Mouse (Mus musculus) embryonic facial prominence, embryonic 15.5 days (tissue): ENCODE measurements at regions not wholly inside any gene's neighbourhood (a gene's known extent, or its start where the extent isn't known, plus 50 kb on each side); places are given as distances from the start of the nearest gene placed in this dataset.

ENCODE experiments used
- ATAC-seq: fragments of 200-750 bp; cut with Nextera tagmentation; 2 replicates; pipeline ENCODE4 v1.8.0; 2017; ENCODE audit warnings: low read depth, moderate TSS enrichment; ENCODE audit not compliant: insufficient number of reproducible peaks, low FRiP score, low TSS enrichment
- H3K27ac ChIP-seq: fragments of 300-500 bp; sonication (generic); replicated peaks from 2 replicates; pipeline ENCODE4 v1.5.1; 2015; ENCODE audit warnings: mild to moderate bottlenecking, inconsistent platforms
- H3K27me3 ChIP-seq: fragments of 300-500 bp; sonication (generic); 2 replicates; pipeline ENCODE4 v1.6.1; 2015; ENCODE audit warnings: inconsistent platforms
- H3K36me3 ChIP-seq: fragments of 300-500 bp; sonication (generic); 2 replicates; pipeline ENCODE4 v1.6.1; 2015; ENCODE audit warnings: mild to moderate bottlenecking, inconsistent platforms
- H3K4me1 ChIP-seq: fragments of 300-500 bp; sonication (generic); 2 replicates; pipeline ENCODE4 v1.6.1; 2015; ENCODE audit warnings: inconsistent platforms
- H3K4me2 ChIP-seq: fragments of 300-500 bp; sonication (generic); replicated peaks from 2 replicates; pipeline ENCODE4 v1.6.1; 2015; ENCODE audit warnings: mild to moderate bottlenecking, inconsistent platforms
- H3K4me3 ChIP-seq: fragments of 300-500 bp; sonication (generic); replicated peaks from 2 replicates; pipeline ENCODE4 v1.5.1; 2015; ENCODE audit warnings: mild to moderate bottlenecking, inconsistent platforms
- H3K9ac ChIP-seq: fragments of 300-500 bp; sonication (generic); 2 replicates; pipeline ENCODE4 v1.6.1; 2015; ENCODE audit warnings: inconsistent platforms
- H3K9me3 ChIP-seq: fragments of 300-500 bp; sonication (generic); replicated peaks from 2 replicates; pipeline ENCODE4 v1.6.1; 2016; ENCODE audit warnings: inconsistent platforms
- WGBS: fragments of 180-500 bp; shearing (Covaris S2); methylation state at CpG from one replicate; pipeline ENCODE4 v1.1.7; 2015; 5-methylcytosine and 5-hydroxymethylcytosine counted together

DNA sequence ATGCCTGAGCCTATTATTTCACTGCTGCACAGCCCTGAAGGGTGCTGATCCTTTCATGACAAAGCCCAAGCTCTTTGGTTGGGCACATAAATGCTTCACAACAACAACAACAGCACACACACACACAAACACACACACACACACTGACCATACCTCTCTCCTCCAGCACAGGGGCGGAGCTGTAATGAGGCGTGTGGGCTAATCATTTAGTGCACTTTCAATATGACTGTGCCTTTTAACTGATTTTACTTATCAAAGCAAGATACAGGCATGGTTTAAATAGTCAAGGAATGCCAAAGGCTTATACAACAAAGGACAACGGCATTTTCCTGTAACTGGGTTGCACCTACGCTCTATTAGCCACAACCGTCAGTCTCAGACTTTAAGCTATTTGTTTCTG, 61.1 kb upstream of the Foxn2 start:
- H3K27ac ChIP-seq: no peak overlapping the region
- ATAC-seq: no peak
- 89% methylated on average over 5 of the region's 5 CpGs for WGBS

GRCm38 (mm10) chr17:88381106-88381505, 59.4 kb upstream of the Foxn2 start:
- no peaks in the 10 kb centered on the region for H3K36me3 ChIP-seq
- 50% methylated on average over 9 of the region's 9 CpGs for WGBS
- H3K27ac ChIP-seq: no peak overlapping the region
- no peak for ATAC-seq
- no peaks in the 10 kb centered on the region; the same call in 1 of the 2 replicates for H3K9me3 ChIP-seq
- H3K4me3 ChIP-seq: no peak overlapping the region
- H3K9ac ChIP-seq: no peak overlapping the region
- no peaks in the 10 kb centered on the region for H3K27me3 ChIP-seq
- no peak overlapping the region for H3K4me2 ChIP-seq
- H3K4me1 ChIP-seq: no peaks in the 10 kb centered on the region

More for the DNA sequence above, 61.1 kb upstream of the Foxn2 start:
- Histone ChIP-seq H3K36me3 (no peaks in the 10 kb centered on the region), H3K4me3 (no peak overlapping the region), H3K9me3 (no peaks in the 10 kb centered on the region; the same call in 1 of the 2 replicates), H3K4me2 (no peak overlapping the region), H3K4me1 (no peaks in the 10 kb centered on the region), H3K27me3 (no peaks in the 10 kb centered on the region), H3K9ac (no peak overlapping the region)

DNA sequence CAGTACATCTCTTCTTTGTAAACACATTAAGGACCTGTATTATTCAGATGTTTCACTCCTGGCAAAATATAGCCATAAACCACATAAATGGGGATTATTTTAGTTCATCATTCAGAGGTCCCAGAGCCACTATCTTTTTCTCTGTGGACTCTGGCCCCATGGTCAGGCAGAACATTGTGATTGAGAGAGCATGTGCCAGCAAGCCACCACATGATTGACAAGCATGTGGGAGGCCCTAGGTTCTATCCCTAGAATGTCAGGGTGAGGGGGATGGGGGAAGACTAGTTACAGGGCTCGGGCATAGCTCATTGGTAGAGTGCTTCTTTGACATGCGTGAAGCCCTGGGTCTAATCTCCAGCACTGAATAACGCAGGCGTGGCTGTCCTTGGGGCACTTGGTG, 57.1 kb upstream of the Foxn2 start:
- Histone ChIP-seq H3K4me2 (no peak overlapping the region), H3K27ac (no peak overlapping the region), H3K9ac (no peak overlapping the region), H3K27me3 (no peaks in the 10 kb centered on the region), H3K36me3 (no peaks in the 10 kb centered on the region), H3K4me1 (no peaks in the 10 kb centered on the region), H3K4me3 (no peak overlapping the region), H3K9me3 (no peaks in the 10 kb centered on the region; the same call in 1 of the 2 replicates)
- WGBS: 52% methylated on average over 4 of the region's 4 CpGs
- ATAC-seq: no peak

- no peak overlapping the region for H3K27ac ChIP-seq
- no peaks in the 10 kb centered on the region for H3K4me1 ChIP-seq
- no peak for ATAC-seq
- WGBS: 56% methylated on average over 15 of the region's 15 CpGs
- H3K4me2 ChIP-seq: no peak overlapping the region
- H3K36me3 ChIP-seq: no peaks in the 10 kb centered on the region
- no peaks in the 10 kb centered on the region for H3K27me3 ChIP-seq
- H3K4me3 ChIP-seq: no peak overlapping the region
- no peaks in the 10 kb centered on the region for H3K9me3 ChIP-seq
- no peak overlapping the region for H3K9ac ChIP-seq
Measured at GRCm38 (mm10) chr17:88388441-88388951, 52.0 kb upstream of the Foxn2 start.

- no peak overlapping the region for H3K9ac ChIP-seq
- no peaks in the 10 kb centered on the region for H3K27me3 ChIP-seq
- H3K4me3 ChIP-seq: no peak overlapping the region
- no peaks in the 10 kb centered on the region for H3K36me3 ChIP-seq
- no peak for ATAC-seq
- no peaks in the 10 kb centered on the region for H3K4me1 ChIP-seq
- WGBS: 61% methylated on average over 14 of the region's 14 CpGs
- no peak overlapping the region for H3K4me2 ChIP-seq
- H3K9me3 ChIP-seq: no peaks in the 10 kb centered on the region
- no peak overlapping the region for H3K27ac ChIP-seq
Measured at GRCm38 (mm10) chr17:88389668-88390461, 50.6 kb upstream of the Foxn2 start.
